Mouse (Mus musculus) gastrocnemius, postnatal 36 days (tissue): ENCODE results near the gene Skint5. TPM values are rescaled to one million over a fixed set of nuclear protein-coding genes. Genes with fewer than 3 reads are reported as not detected.
"Not testable (repeated sequence)": the region's sequence is repeated elsewhere in the genome, so short reads cannot be mapped to it uniquely, and the experiment has no call there.

ENCODE experiments used
- DNase-seq, 2 experiments: peaks; one replicate each; pipeline ENCODE4 v3.0.0; 2022
- intact Hi-C: fragments of 180-260 bp; cut with DNase I; formaldehyde crosslinking; loops from one replicate; pipeline ENCODE4 v1.15.1; 2025
- long read RNA-seq, 2 experiments: library from polyadenylated mRNA; stranded (forward); transcript quantifications; one replicate each; pipeline ENCODE4 v2.0.0; 2021
- total RNA-seq, 2 experiments: library from RNA; stranded (reverse); gene quantifications; 2 replicates each; pipeline ENCODE4 v1.2.3; 2021

Skint5 gene
- not detected for total RNA-seq
- long read RNA-seq, experiment 1, result 0 reads
- long read RNA-seq, experiment 2, result 0 reads

DNA sequence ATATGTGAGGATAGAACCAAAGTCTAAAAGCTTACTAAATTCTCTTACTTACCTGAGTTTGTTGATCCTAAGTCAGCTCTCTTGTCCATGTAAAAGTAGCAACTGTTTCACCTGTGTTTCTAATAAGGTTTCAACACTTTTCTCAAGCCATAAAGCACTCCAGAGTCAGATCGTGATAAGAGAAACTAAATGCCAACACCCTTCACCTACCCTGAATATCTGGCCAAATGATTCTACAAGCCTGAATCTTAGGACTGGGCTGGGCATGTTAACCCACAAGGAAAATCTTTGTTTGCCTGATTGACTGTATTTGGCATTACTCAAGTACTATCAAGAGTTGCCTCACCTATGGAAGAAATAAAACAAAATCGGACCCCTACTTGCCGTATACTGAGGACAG, at the start of gene Skint5:
TSS of gene Skint5 (minus strand) at position 101 of the 400 bp plus-strand sequence.
- intact Hi-C loops, result no loop called here
- DNase-seq, result no peak

DNA sequence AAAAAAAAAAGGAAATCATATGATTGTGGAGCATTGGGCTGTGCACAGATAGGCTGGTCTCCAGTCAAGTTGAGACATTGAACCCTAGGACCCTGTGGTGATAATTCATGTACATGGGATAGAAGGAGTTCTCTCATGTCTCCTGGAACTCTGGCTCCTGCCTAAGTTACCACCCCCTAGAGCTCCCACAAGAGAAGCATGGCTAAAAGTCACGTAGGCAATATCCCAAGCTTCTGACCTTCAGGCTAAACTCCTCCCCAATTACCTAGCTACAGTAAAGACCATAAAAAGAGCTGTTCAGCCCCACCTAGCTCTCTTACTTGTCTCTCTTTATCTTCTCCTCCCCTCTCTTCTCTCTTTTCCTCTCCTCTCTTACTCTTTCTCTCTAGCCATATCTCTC, 42.0 kb downstream of the Skint5 start:
- intact Hi-C loops, result no loop called here
- DNase-seq, result no peak

DNA sequence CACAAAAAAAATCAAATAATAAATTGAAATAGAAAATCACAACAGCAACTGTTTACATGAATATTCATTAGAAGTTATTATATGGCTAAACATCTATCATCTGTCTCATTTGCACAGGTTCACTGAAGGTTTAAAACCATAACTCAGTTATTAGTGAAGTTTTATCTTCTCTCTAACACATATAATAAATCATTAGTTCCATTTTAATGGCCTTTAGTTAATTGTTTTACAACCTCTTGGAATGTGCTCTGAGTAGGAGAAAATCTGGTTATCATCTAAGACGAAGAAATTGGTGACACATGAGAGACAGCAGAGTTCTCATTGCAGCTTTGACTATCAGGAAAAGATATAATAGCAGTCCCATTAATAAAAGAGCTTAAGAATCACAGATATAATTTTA, 235.1 kb downstream of the Skint5 start:
- intact Hi-C loops, result no loop called here
- DNase-seq, result no peak

DNA sequence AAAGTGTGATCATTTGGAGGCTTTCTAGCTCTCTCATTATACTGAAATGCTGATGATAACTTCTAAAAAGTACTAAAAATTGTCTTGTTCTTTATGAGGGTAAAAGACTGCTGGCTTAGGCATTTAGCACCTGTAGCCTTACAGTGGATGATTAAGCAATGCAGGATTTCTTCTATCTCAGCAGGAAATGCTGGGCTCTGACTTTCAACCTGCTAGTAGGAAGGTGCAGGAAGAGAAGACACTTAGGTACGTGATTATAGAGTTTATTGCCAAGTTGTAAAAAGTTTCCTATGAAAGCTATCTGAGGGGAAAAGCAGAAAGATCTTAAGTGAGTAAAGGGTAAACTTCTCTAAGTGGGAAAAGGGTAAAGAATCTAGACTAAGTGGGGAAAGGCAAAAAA, 235.6 kb downstream of the Skint5 start:
- DNase-seq, result no peak
- intact Hi-C loops, result no loop called here

DNA sequence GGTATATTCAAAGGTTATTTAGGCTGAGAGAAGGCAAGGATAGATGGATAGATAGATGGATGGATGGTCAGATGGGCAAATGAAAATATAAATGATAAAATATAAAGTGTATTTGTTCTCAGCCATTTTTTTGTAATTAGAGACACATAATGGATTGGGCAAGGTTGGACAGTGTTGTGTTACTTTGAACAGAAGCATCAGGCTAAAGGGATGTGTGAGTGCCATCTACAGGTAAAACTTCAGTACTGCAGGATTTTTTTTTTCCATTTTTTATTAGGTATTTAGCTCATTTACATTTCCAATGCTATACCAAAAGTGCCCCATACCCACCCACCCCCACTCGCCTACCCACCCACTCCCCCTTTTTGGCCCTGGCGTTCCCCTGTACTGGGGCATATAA, 551.1 kb downstream of the Skint5 start:
- DNase-seq, intact Hi-C loops: not testable (repeated sequence)

Other genes starting within 250 kb of the Skint5 start
- gene Skint11, start 163.9 kb upstream of the Skint5 start, total RNA-seq, result not detected